7 mouse cellular contexts compared by ENCODE assay signal in genomic region chr7:110615792-110616191, GRCm38 (mm10). TPM values are rescaled to one million over a fixed set of nuclear protein-coding genes. Genes with fewer than 3 reads are reported as not detected.
DNase-seq lines count a peak whose midpoint lies in the region; ATAC-seq and TF ChIP-seq lines count a peak whose summit lies in the region.

No protein-coding gene starts in this region.

- no peak for TF ChIP-seq EP300 in heart, postnatal 0 days (IDR thresholded peaks at IDR 0.05; ENCODE audit: low read depth)

- ATAC-seq in heart, postnatal 0 days (ENCODE audit: insufficient read depth, low read depth) = no peak

- H3K9ac ChIP-seq in heart, postnatal 0 days (replicated peaks; ENCODE audit: low read depth, low read length) = no peak overlapping the region; the same call in 1 of the 2 replicates

- H3K36me3 ChIP-seq in forebrain, embryonic 10.5 days (replicated peaks) = no peaks in the 10 kb centered on the region
- no peaks in the 10 kb centered on the region for H3K36me3 ChIP-seq in heart, postnatal 0 days (replicated peaks; ENCODE audit: control insufficient read depth, insufficient read depth, low read length)
- no peaks in the 10 kb centered on the region for H3K36me3 ChIP-seq in myocyte (ENCODE audit: control insufficient read depth, insufficient read depth)

- peaks cover 26% of the 10 kb centered on the region for H3K4me1 ChIP-seq in forebrain, embryonic 10.5 days
- H3K4me1 ChIP-seq in heart, postnatal 0 days (ENCODE audit: control insufficient read depth, insufficient read depth) = peaks cover 39% of the 10 kb centered on the region

- 4% methylated on average over 11 of the region's 11 CpGs for WGBS in forebrain, embryonic 10.5 days
- WGBS in heart, postnatal 0 days = 25% methylated on average over 11 of the region's 11 CpGs

- H3K4me2 ChIP-seq in heart, postnatal 0 days (ENCODE audit: low read depth, low read length) = peak overlapping the region; percentile 85
- H3K4me2 ChIP-seq in myocyte (ENCODE audit: low read depth) = peak overlapping the region; percentile 82

- H3ac ChIP-seq in myocyte (ENCODE audit: control insufficient read depth, insufficient read length) = no peak overlapping the region

- H3K4me3 ChIP-seq in forebrain, embryonic 10.5 days = peak overlapping the region; percentile 93
- peak overlapping the region; percentile 92 for H3K4me3 ChIP-seq in heart, postnatal 0 days (ENCODE audit: low read depth, low read length)
- peak overlapping the region; percentile 38 for H3K4me3 ChIP-seq in myocyte

- H3K9me3 ChIP-seq in forebrain, embryonic 10.5 days = no peaks in the 10 kb centered on the region
- no peaks in the 10 kb centered on the region for H3K9me3 ChIP-seq in heart, postnatal 0 days (replicated peaks; ENCODE audit: control insufficient read depth, low read length)

- peaks cover 27% of the 10 kb centered on the region for H3K79me2 ChIP-seq in myocyte (ENCODE audit: control insufficient read depth, insufficient read depth)

- H3K27me3 ChIP-seq in forebrain, embryonic 10.5 days (ENCODE audit: poor library complexity, severe bottlenecking) = peaks cover 29% of the 10 kb centered on the region
- H3K27me3 ChIP-seq in heart, postnatal 0 days (ENCODE audit: control insufficient read depth, insufficient read depth, low read length) = no peaks in the 10 kb centered on the region
- H3K27me3 ChIP-seq in myocyte (ENCODE audit: control insufficient read depth, insufficient read depth, insufficient read length) = no peaks in the 10 kb centered on the region

- no peak for DNase-seq in forebrain, embryonic 10.5 days (ENCODE audit: extremely low spot score, low spot score)
- DNase-seq in heart, postnatal 0 days (ENCODE audit: low spot score) = no peak
- DNase-seq in kidney, postnatal 4 days = peak; percentile 32 to 53
- no peak for DNase-seq in cerebellum, postnatal 10 days
- DNase-seq in adrenal gland, postnatal 4 days (ENCODE audit: low spot score in 2 of 2) = no peak
- no peak for DNase-seq in natural killer cell, adult 2 months (ENCODE audit: low spot score in 2 of 2)

- no peak for TF ChIP-seq POLR2A in myocyte (IDR thresholded peaks at IDR 0.05; ENCODE audit: insufficient read length, low read depth)

- no peak for TF ChIP-seq CTCF in heart, postnatal 0 days (IDR thresholded peaks at IDR 0.05; ENCODE audit: low read depth)

- H3K27ac ChIP-seq in forebrain, embryonic 10.5 days = no peak overlapping the region
- H3K27ac ChIP-seq in heart, postnatal 0 days (ENCODE audit: low read depth) = peak overlapping the region; percentile 100

TF ChIP-seq in myocyte, 11 proteins besides CTCF, POLR2A, EP300 and RAD21:
- no peak for TF ChIP-seq POLR2AphosphoS2 (IDR thresholded peaks at IDR 0.05; ENCODE audit: insufficient read length, low read depth)

RNA-seq across cellular contexts. Expression of gene Sbf2, which starts 1.1 kb away (rescaled TPM):
- polyA plus RNA-seq in forebrain, embryonic 10.5 days (2016; fragmentation: Nextera tagmentation; extraction: Ambion mirVana) = 31.0 and 32.3 TPM in 2 replicates
- 56.9 and 64.6 TPM in 2 replicates for total RNA-seq in heart, postnatal 0 days (2014; rRNA removed; ENCODE audit: low replicate concordance)
- polyA plus RNA-seq in heart, postnatal 0 days (2015; fragmentation: Nextera tagmentation; extraction: Ambion mirVana) = 19.2 and 21.3 TPM in 2 replicates
- 11.3 TPM for polyA plus RNA-seq in myocyte (2012; fragmentation: generic; extraction: Trizol)
- total RNA-seq in adrenal gland, postnatal 4 days (2021) = 10 to 100 TPM; 73.6 to 76.2 TPM

RNA-seq across cellular contexts. Expression of gene Adm, which starts 11.7 kb away (rescaled TPM):
- polyA plus RNA-seq in forebrain, embryonic 10.5 days (2016; fragmentation: Nextera tagmentation; extraction: Ambion mirVana) = 4.1 and 5.2 TPM in 2 replicates
- 9.4 and 18.0 TPM in 2 replicates for total RNA-seq in heart, postnatal 0 days (2014; rRNA removed; ENCODE audit: low replicate concordance)
- 34.5 and 39.7 TPM in 2 replicates for polyA plus RNA-seq in heart, postnatal 0 days (2015; fragmentation: Nextera tagmentation; extraction: Ambion mirVana)
- 1.2 TPM for polyA plus RNA-seq in myocyte (2012; fragmentation: generic; extraction: Trizol)
- total RNA-seq in adrenal gland, postnatal 4 days (2021) = 10 to 100 TPM; 26.9 to 28.0 TPM

Comparison
In these comparisons a context has a peak if more than half of its experiments do, and no peak if none do; other contexts are left out.
1. DNase-seq: peak in kidney, postnatal 4 days (2 of 2); none in forebrain, embryonic 10.5 days (single experiment), heart, postnatal 0 days (single experiment), cerebellum, postnatal 10 days (0 of 2), adrenal gland, postnatal 4 days (0 of 2) and natural killer cell, adult 2 months (0 of 2).
2. H3K4me3 ChIP-seq: peak in every context shown above with its lines; median percentile 93 in forebrain, embryonic 10.5 days; 92 in heart, postnatal 0 days; 38 in myocyte.